Mouse (Mus musculus): Measurements from ENCODE around the gene Olfr591.
"Not testable (repeated sequence)": the region's sequence is repeated elsewhere in the genome, so short reads cannot be mapped to it uniquely, and the experiment has no call there.

Gene Olfr591

DNA sequence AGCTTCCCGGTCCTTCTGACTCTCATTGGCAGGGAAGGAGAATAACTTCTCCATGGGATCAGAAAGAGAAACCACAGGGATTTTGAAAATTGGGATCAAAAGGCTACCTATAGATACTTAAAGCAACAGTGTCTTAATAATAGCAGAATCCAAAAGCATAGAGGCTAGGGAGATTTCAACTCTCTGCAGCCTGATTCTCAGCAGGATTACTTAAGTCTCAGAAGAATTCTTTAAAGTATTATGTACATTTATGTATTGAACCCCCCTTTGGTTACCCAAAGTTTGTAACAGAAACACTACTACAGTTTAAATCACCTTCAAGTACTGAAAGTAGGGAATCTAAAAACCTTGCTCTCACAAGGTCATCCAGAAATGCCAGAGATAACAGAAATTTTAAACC is at the start of gene Olfr591:
TSS of gene Olfr591 (minus strand) at position 101 of the 400 bp plus-strand sequence.
- no peak for DNase-seq

GRCm38 (mm10) chr7:103216696-103217095 is 38.6 kb upstream of the Olfr591 start, which contains the start of gene Olfr594:
Gene Olfr594, plus strand, starts transcription at chr7:103216996.
- DNase-seq = no peak

- not testable (repeated sequence) for DNase-seq
Measured at GRCm38 (mm10) chr7:103212050-103212449, 33.9 kb upstream of the Olfr591 start.

- DNase-seq = no peak
Measured at GRCm38 (mm10) chr7:103211562-103211961, 33.4 kb upstream of the Olfr591 start, which contains the start of gene Olfr593. Gene Olfr593, plus strand, starts transcription at chr7:103211862.

DNA sequence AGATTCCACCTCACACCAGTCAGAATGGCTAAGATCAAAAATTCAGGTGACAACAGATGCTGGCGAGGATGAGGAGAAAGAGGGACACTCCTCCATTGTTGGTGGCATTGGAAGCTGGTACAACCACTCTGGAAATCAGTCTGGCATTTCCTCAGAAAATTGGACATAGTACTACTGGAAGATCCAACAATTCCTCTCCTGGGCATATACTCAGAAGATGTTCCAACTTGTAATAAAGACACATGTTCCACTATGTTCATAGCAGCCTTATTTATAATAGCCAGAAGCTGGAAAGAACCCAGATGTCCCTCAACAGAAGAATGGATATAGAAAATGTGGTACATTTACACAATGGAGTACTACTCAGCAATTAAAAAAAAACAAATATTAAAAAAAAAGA is 6.4 kb upstream of the Olfr591 start, which contains the start of gene Olfr592:
TSS of gene Olfr592 (plus strand) at position 301 of the 400 bp plus-strand sequence.
- DNase-seq = not testable (repeated sequence)

GRCm38 (mm10) chr7:103169697-103170096 is 8.4 kb downstream of the Olfr591 start:
- DNase-seq = no peak

- no peak for DNase-seq
Measured at GRCm38 (mm10) chr7:103156256-103156655, 21.9 kb downstream of the Olfr591 start, which contains the start of gene Olfr589. Gene Olfr589, minus strand, starts transcription at chr7:103156356.

- DNase-seq = no peak
Measured at GRCm38 (mm10) chr7:103140579-103140978, 37.6 kb downstream of the Olfr591 start, which contains the start of gene Olfr588-ps1. Gene Olfr588-ps1, plus strand, starts transcription at chr7:103140879.

DNA sequence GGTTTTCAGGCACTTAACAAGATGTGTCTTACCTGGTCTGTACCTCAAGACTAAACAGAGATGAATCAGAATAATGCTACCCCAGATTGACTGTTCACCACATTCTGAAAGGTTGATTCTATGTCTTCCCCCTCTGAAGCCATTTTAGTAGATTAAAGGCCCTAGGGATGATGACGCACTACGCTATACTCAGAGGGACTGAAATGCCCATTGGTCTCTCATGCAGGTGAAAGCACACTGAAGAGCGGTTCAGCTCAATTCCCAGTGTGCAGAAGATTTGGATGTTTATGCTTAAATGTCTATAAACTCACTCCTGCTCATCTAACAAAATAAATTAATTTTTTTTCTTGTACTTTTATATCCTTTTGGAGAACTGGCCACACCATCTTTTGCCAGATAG is 52.6 kb downstream of the Olfr591 start, which contains the start of gene Olfr586:
TSS of gene Olfr586 (minus strand) at position 101 of the 400 bp plus-strand sequence.
- no peak for DNase-seq

DNA sequence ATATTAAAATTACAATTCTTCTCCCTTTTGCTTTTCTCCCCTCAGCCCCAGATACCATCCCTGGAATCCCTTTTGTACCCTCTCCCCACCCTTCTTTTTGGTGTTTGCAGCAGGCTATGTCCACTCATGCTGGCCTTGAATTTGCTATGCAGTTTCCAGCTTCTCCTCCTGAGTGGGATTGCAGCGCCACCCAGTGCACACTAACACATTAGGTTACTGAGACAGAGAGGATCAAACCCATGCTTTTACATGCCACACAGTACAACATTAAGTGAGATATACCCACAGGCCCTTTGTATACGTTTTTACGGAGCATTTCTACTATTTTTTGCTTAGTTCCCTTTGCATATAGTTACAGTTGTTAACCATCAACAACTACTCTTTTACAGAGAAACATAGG is 58.7 kb downstream of the Olfr591 start:
- DNase-seq = no peak
